Mouse (Mus musculus): ENCODE measurements at regions not wholly inside any gene's neighbourhood (a gene's known extent, or its start where the extent isn't known, plus 50 kb on each side); places are given as distances from the start of the nearest gene placed in this dataset.

- no peak for TF ChIP-seq CTCF (IDR thresholded peaks at IDR 0.05; ENCODE audit: low read depth, low read length)
- TF ChIP-seq POLR2A (IDR thresholded peaks at IDR 0.05; ENCODE audit: borderline replicate concordance, low read depth, low read length) = no peak
These were observed 89.2 kb upstream of the Eif4g2 start for GRCm38 (mm10) chr7:111172061-111172460.
